Comparison of ENCODE assay signal across 20 mouse cellular contexts in the genomic region with DNA sequence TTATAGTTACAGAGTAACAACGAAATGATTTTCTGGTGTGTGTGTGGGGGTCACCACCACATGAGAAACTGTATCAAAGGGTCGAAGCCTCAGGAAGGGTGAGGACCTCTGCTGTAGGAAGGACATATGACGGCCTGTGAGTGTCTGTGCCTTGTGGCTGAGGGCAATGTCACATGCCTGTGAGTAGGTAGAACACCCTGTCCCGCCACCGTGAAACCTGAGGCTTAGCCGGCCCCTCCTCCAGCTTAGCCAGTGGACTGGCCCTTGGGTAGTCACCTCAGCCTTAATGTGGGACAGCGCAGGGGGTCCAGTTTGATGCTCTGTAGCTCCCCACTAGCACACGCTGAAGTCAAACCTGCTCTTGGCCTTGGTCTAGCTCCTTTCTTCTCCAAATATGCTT.
"Had no signal": no experiment of that assay in that cellular context is flagged by ENCODE, and none has a peak within 500 bp of the region (broad histone marks: within the 10 kb centered on the region; RNA-seq: fewer than 3 reads in every experiment).

No protein-coding gene starts in this region.

- H3K4me3 ChIP-seq: midbrain, embryonic 10.5 days; midbrain, embryonic 12.5 days; myocyte; neural tube, embryonic 13.5 days; neural tube, embryonic 15.5 days; stomach, embryonic 15.5 days had no signal

- H3K9me3 ChIP-seq: midbrain, embryonic 10.5 days; midbrain, embryonic 12.5 days; neural tube, embryonic 13.5 days; neural tube, embryonic 15.5 days; stomach, embryonic 15.5 days had no signal

- H3K36me3 ChIP-seq: midbrain, embryonic 10.5 days; midbrain, embryonic 12.5 days; neural tube, embryonic 13.5 days; neural tube, embryonic 15.5 days; stomach, embryonic 15.5 days had no signal

- H3K4me2 ChIP-seq: lung, embryonic 14.5 days; midbrain, embryonic 12.5 days; neural tube, embryonic 13.5 days; neural tube, embryonic 15.5 days; stomach, embryonic 15.5 days had no signal

- DNase-seq: lung, adult 18-20 months; lung, embryonic 14.5 days; lung, postnatal 10 days; lung, postnatal 4 days; midbrain, embryonic 14.5 days; retina, postnatal 1 day; right cerebral cortex, adult 18-20 months; right cerebral cortex, postnatal 25 days; right cerebral cortex, postnatal 4 days; thymus, adult 2 months; thymus, postnatal 25 days; thymus, postnatal 4 days had no signal

- H3K27me3 ChIP-seq: neural tube, embryonic 13.5 days; stomach, embryonic 15.5 days had no signal

- H3K9ac ChIP-seq: lung, embryonic 14.5 days; midbrain, embryonic 12.5 days; neural tube, embryonic 13.5 days; neural tube, embryonic 15.5 days; stomach, embryonic 15.5 days had no signal

- H3K27ac ChIP-seq: midbrain, embryonic 10.5 days; midbrain, embryonic 12.5 days; neural tube, embryonic 13.5 days; neural tube, embryonic 15.5 days; stomach, embryonic 15.5 days; stomach, postnatal 0 days had no signal

- ATAC-seq: midbrain, embryonic 16.5 days had no signal
